Mouse (Mus musculus) embryonic facial prominence, embryonic 15.5 days (tissue): ENCODE results near the gene Aadac. TPM values are rescaled to one million over a fixed set of nuclear protein-coding genes. Genes with fewer than 3 reads are reported as not detected.

ENCODE experiments used
- ATAC-seq: fragments of 200-750 bp; cut with Nextera tagmentation; 2 replicates; pipeline ENCODE4 v1.8.0; 2017; ENCODE audit warnings: low read depth, moderate TSS enrichment; ENCODE audit not compliant: insufficient number of reproducible peaks, low FRiP score, low TSS enrichment
- H3K27ac ChIP-seq: fragments of 300-500 bp; sonication (generic); replicated peaks from 2 replicates; pipeline ENCODE4 v1.5.1; 2015; ENCODE audit warnings: mild to moderate bottlenecking, inconsistent platforms
- H3K27me3 ChIP-seq: fragments of 300-500 bp; sonication (generic); 2 replicates; pipeline ENCODE4 v1.6.1; 2015; ENCODE audit warnings: inconsistent platforms
- H3K36me3 ChIP-seq: fragments of 300-500 bp; sonication (generic); 2 replicates; pipeline ENCODE4 v1.6.1; 2015; ENCODE audit warnings: mild to moderate bottlenecking, inconsistent platforms
- H3K4me1 ChIP-seq: fragments of 300-500 bp; sonication (generic); 2 replicates; pipeline ENCODE4 v1.6.1; 2015; ENCODE audit warnings: inconsistent platforms
- H3K4me2 ChIP-seq: fragments of 300-500 bp; sonication (generic); replicated peaks from 2 replicates; pipeline ENCODE4 v1.6.1; 2015; ENCODE audit warnings: mild to moderate bottlenecking, inconsistent platforms
- H3K4me3 ChIP-seq: fragments of 300-500 bp; sonication (generic); replicated peaks from 2 replicates; pipeline ENCODE4 v1.5.1; 2015; ENCODE audit warnings: mild to moderate bottlenecking, inconsistent platforms
- H3K9ac ChIP-seq: fragments of 300-500 bp; sonication (generic); 2 replicates; pipeline ENCODE4 v1.6.1; 2015; ENCODE audit warnings: inconsistent platforms
- H3K9me3 ChIP-seq: fragments of 300-500 bp; sonication (generic); replicated peaks from 2 replicates; pipeline ENCODE4 v1.6.1; 2016; ENCODE audit warnings: inconsistent platforms
- WGBS: fragments of 180-500 bp; shearing (Covaris S2); methylation state at CpG from one replicate; pipeline ENCODE4 v1.1.7; 2015; 5-methylcytosine and 5-hydroxymethylcytosine counted together
- polyA plus RNA-seq: library from polyadenylated mRNA; unstranded; fragments of >200 nt; fragmentation: Nextera tagmentation; extraction: Ambion mirVana; gene quantifications from 2 replicates; pipeline ENCODE4 v1.2.1, GENCODE M21; 2015

Gene Aadac
- 0.95 and 0.99 TPM in 2 replicates for polyA plus RNA-seq

- H3K9ac ChIP-seq: no peak within 1 kb of the TSS
- H3K4me1 ChIP-seq: no peaks in the 10 kb centered on the region
- no peak within 1 kb of the TSS for H3K4me3 ChIP-seq
- H3K27me3 ChIP-seq: no peaks in the 10 kb centered on the region
- no peak within 1 kb of the TSS for H3K27ac ChIP-seq
- no peak for ATAC-seq
- H3K4me2 ChIP-seq: no peak within 1 kb of the TSS
- 70% methylated on average over 1 of the region's 1 CpGs for WGBS
- H3K36me3 ChIP-seq: no peaks in the 10 kb centered on the region
- no peaks in the 10 kb centered on the region for H3K9me3 ChIP-seq
Measured at GRCm38 (mm10) chr3:60025417-60025816, at the start of gene Aadac. Aadac (plus strand) TSS chr3:60025717.

- Histone ChIP-seq H3K9me3 (no peaks in the 10 kb centered on the region), H3K27ac (no peak overlapping the region), H3K36me3 (no peaks in the 10 kb centered on the region), H3K27me3 (no peaks in the 10 kb centered on the region), H3K4me2 (no peak overlapping the region), H3K9ac (no peak overlapping the region), H3K4me3 (no peak overlapping the region), H3K4me1 (no peaks in the 10 kb centered on the region)
- ATAC-seq: no peak
Measured at GRCm38 (mm10) chr3:60003622-60004021, 21.9 kb upstream of the Aadac start.

- Histone ChIP-seq H3K36me3 (no peaks in the 10 kb centered on the region), H3K27ac (no peak within 1 kb of the TSS), H3K4me3 (no peak within 1 kb of the TSS), H3K9me3 (no peaks in the 10 kb centered on the region), H3K4me1 (no peaks in the 10 kb centered on the region), H3K9ac (no peak within 1 kb of the TSS), H3K27me3 (no peaks in the 10 kb centered on the region), H3K4me2 (no peak within 1 kb of the TSS)
- no peak for ATAC-seq
- 75% methylated on average over 1 of the region's 1 CpGs for WGBS
Measured at GRCm38 (mm10) chr3:60006443-60006842, 19.1 kb upstream of the Aadac start, which contains the start of gene Aadacl2. Aadacl2 (plus strand) TSS chr3:60006743.

- no peak for ATAC-seq
- Histone ChIP-seq H3K27me3 (no peaks in the 10 kb centered on the region), H3K9ac (no peak overlapping the region), H3K4me1 (no peaks in the 10 kb centered on the region), H3K4me2 (no peak overlapping the region), H3K4me3 (no peak overlapping the region), H3K27ac (no peak overlapping the region), H3K36me3 (no peaks in the 10 kb centered on the region), H3K9me3 (no peaks in the 10 kb centered on the region)
- 80% methylated on average over 4 of the region's 4 CpGs for WGBS
Measured at GRCm38 (mm10) chr3:60031511-60031910, 6.0 kb downstream of the Aadac start.

GRCm38 (mm10) chr3:60046221-60046913 lies 20.9 kb downstream of the Aadac start:
- 80% methylated on average over 3 of the region's 3 CpGs for WGBS
- no peaks in the 10 kb centered on the region for H3K27me3 ChIP-seq
- H3K4me1 ChIP-seq: no peaks in the 10 kb centered on the region
- H3K4me2 ChIP-seq: no peak overlapping the region
- ATAC-seq: no peak
- H3K27ac ChIP-seq: no peak overlapping the region
- H3K9ac ChIP-seq: no peak overlapping the region
- H3K36me3 ChIP-seq: no peaks in the 10 kb centered on the region
- no peaks in the 10 kb centered on the region for H3K9me3 ChIP-seq
- no peak overlapping the region for H3K4me3 ChIP-seq

GRCm38 (mm10) chr3:60053231-60053927 lies 27.9 kb downstream of the Aadac start:
- Histone ChIP-seq H3K9me3 (no peaks in the 10 kb centered on the region), H3K9ac (no peak overlapping the region), H3K27ac (no peak overlapping the region), H3K27me3 (no peaks in the 10 kb centered on the region), H3K4me2 (no peak overlapping the region), H3K4me3 (no peak overlapping the region), H3K36me3 (no peaks in the 10 kb centered on the region), H3K4me1 (peaks cover 4% of the 10 kb centered on the region; the same call in 1 of the 2 replicates)
- WGBS: 77% methylated on average over 3 of the region's 3 CpGs
- no peak for ATAC-seq

GRCm38 (mm10) chr3:60053931-60054330 lies 28.4 kb downstream of the Aadac start:
- Histone ChIP-seq H3K27ac (no peak overlapping the region), H3K4me3 (no peak overlapping the region), H3K36me3 (no peaks in the 10 kb centered on the region), H3K4me1 (peaks cover 4% of the 10 kb centered on the region; the same call in 1 of the 2 replicates), H3K4me2 (no peak overlapping the region), H3K9ac (no peak overlapping the region), H3K27me3 (no peaks in the 10 kb centered on the region), H3K9me3 (no peaks in the 10 kb centered on the region)
- no peak for ATAC-seq
- WGBS: 65% methylated on average over 2 of the region's 2 CpGs

GRCm38 (mm10) chr3:60056451-60056850 lies 30.9 kb downstream of the Aadac start:
- no peak overlapping the region for H3K27ac ChIP-seq
- no peak overlapping the region for H3K4me2 ChIP-seq
- H3K27me3 ChIP-seq: no peaks in the 10 kb centered on the region
- H3K9me3 ChIP-seq: no peaks in the 10 kb centered on the region
- H3K4me3 ChIP-seq: no peak overlapping the region
- ATAC-seq: no peak
- H3K9ac ChIP-seq: no peak overlapping the region
- no peaks in the 10 kb centered on the region for H3K36me3 ChIP-seq
- WGBS: 22% methylated on average over 3 of the region's 3 CpGs
- H3K4me1 ChIP-seq: peaks cover 4% of the 10 kb centered on the region; the same call in 1 of the 2 replicates

GRCm38 (mm10) chr3:60057070-60057808 lies 31.7 kb downstream of the Aadac start:
- H3K4me1 ChIP-seq: peaks cover 4% of the 10 kb centered on the region; the same call in 1 of the 2 replicates
- H3K9ac ChIP-seq: no peak overlapping the region
- no peak overlapping the region for H3K27ac ChIP-seq
- ATAC-seq: no peak
- no peaks in the 10 kb centered on the region for H3K27me3 ChIP-seq
- H3K9me3 ChIP-seq: no peaks in the 10 kb centered on the region
- 86% methylated on average over 2 of the region's 2 CpGs for WGBS
- H3K36me3 ChIP-seq: no peaks in the 10 kb centered on the region
- H3K4me2 ChIP-seq: no peak overlapping the region
- H3K4me3 ChIP-seq: no peak overlapping the region

- no peaks in the 10 kb centered on the region for H3K27me3 ChIP-seq
- no peaks in the 10 kb centered on the region for H3K36me3 ChIP-seq
- H3K4me1 ChIP-seq: peaks cover 4% of the 10 kb centered on the region; the same call in 1 of the 2 replicates
- no peak for ATAC-seq
- H3K9me3 ChIP-seq: no peaks in the 10 kb centered on the region
- no peak overlapping the region for H3K4me2 ChIP-seq
- no peak overlapping the region for H3K4me3 ChIP-seq
- 81% methylated on average over 1 of the region's 1 CpGs for WGBS
- no peak overlapping the region for H3K9ac ChIP-seq
- H3K27ac ChIP-seq: no peak overlapping the region
Measured at GRCm38 (mm10) chr3:60057809-60058082, 32.2 kb downstream of the Aadac start.

- 77% methylated on average over 1 of the region's 1 CpGs for WGBS
- Histone ChIP-seq H3K4me1 (0 out of 2 replicates have a peak, but pooled peaks cover 3% of the 10 kb centered on the region), H3K36me3 (no peaks in the 10 kb centered on the region), H3K27me3 (no peaks in the 10 kb centered on the region), H3K9me3 (no peaks in the 10 kb centered on the region), H3K27ac (no peak overlapping the region), H3K9ac (no peak overlapping the region), H3K4me2 (no peak overlapping the region), H3K4me3 (no peak overlapping the region)
- ATAC-seq: no peak
Measured at GRCm38 (mm10) chr3:60078883-60079415, 53.4 kb downstream of the Aadac start.
